Mouse (Mus musculus): ENCODE measurements at regions not wholly inside any gene's neighbourhood (a gene's known extent, or its start where the extent isn't known, plus 50 kb on each side); places are given as distances from the start of the nearest gene placed in this dataset.

DNA sequence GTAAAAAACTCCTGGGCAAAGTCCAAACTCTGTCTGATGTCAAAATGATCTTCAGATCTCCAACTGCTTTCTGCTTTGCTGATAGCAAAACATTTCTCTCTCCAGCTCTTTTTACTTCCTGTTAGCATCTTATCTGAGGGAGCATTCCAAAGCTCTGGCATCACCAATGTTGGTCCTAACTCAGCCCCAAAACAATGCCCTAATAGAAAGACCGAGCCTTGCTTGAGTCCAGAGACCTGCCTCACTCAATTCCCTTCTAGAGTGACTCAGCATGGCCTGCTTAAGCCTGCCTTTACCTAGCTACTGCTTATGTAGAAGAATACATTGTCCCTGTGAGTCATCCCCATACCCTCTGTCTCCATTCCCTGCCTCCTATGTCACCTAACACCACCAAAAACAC, 1721.6 kb downstream of the Grik2 start:
- no peak for DNase-seq

DNA sequence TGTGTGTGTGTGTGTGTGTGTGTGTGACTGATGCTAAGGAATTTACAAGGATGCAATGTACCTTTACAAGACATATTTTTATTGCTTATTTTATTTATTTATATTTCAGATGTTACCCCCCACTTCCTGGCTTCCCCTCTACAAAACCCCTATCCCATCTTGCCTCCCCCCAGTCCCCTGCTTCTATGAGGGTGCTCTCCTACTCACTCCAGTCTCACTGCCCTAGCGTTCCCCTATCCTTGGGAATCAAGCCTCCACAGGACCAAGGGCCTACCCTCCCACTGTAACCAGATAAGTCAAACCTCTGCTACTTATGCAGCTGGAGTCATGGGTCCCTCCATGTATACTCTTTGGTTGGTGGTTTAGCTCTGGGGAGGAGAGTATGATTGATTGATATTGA, 1761.3 kb downstream of the Grik2 start:
- no peak for DNase-seq

DNA sequence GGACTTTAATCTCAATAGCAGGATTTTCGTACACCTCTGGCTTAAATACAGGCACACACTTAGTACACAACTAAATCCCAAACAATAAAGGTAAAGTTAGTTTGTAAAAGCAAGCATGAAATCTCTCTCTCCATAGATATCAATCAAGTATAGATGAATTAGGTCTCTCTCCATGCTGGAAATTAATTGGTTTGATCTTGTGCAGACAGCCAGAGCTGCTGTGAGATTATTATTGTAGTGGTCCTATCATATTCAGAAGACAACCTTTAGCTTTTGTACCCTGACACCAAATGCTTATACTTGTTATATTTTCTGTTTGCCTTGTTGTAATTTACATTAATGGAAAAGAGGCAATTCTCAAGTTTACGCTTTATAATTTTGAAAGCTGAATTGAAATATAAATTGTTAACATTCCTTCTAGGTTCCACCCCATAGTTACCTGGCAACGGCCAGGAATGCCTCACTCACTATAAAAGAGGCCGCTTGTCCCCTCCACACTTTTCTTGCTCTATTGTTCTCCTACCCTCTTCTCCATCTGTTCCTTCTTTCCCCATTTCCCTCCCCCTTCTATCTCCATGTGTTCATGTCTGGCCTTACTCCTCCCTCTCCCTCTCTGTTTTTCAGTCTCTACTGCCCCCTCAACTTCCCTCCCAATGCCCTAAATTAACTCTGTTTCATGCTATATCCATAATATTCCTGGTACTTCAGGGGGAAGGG, 1797.1 kb downstream of the Grik2 start:
- DNase-seq = peak; percentile 11

DNA sequence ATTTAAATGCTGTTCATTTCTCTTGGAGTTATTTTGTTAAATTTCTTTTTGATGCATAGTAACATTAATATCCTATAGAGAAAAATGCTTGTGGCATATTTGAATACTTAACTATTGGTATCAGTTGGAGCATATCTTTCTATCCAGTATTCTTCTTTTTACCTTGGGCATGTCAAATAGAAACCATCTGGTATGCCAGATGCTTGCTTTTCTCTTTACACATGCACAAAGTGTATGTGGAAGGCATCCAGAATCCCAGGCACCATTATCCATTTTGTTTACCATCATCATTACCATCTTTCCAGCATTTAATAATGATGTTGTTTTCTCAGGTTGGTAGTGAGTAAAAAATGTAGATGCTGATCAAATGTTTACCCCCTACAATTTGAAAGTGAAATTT, 1809.5 kb downstream of the Grik2 start:
- no peak for DNase-seq
